Mouse (Mus musculus) liver, adult 2 months (tissue): ENCODE results near the gene Map6.

Source experiments
- CTCF ChIP-seq: fragments of 200-500 bp; IDR thresholded peaks from 2 replicates; pipeline ENCODE4 v1.5.1; 2011; ENCODE audit warnings: low read depth, low read length, control low read depth
- POLR2A ChIP-seq: fragments of 200-500 bp; IDR thresholded peaks from 2 replicates; pipeline ENCODE4 v1.6.1; 2011; ENCODE audit warnings: low read length, control low read depth; ENCODE audit not compliant: insufficient read depth; ENCODE audit errors: extremely low read depth

DNA sequence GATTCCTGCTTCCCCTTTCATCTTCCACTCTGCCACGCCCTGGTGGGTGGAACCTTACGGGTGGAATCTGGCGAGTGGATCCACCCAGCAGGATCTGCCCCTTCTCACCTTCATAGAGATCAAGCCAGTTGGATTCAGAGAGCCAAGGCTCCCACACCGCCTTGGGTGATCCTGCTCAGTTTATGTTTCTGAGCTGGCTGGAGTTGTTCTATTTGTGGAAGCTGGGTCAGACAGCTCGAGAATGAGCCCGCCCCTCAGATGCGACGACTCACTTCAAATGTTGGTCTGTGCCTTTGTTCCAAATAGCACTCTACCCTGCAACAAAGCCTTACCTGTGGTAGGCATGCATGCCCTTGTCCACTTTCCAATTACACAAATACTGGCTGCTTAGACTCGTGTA is 4.4 kb downstream of the Map6 start:
- TF ChIP-seq POLR2A = no peak
- no peak for TF ChIP-seq CTCF
